Mouse (Mus musculus): ENCODE measurements around the gene Nrf1. TPM values are rescaled to one million over a fixed set of nuclear protein-coding genes. Genes with fewer than 3 reads are reported as not detected.

The Nrf1 gene
- polyA plus RNA-seq, 1 experiment from 2014 or later, result 68.5 TPM

DNA sequence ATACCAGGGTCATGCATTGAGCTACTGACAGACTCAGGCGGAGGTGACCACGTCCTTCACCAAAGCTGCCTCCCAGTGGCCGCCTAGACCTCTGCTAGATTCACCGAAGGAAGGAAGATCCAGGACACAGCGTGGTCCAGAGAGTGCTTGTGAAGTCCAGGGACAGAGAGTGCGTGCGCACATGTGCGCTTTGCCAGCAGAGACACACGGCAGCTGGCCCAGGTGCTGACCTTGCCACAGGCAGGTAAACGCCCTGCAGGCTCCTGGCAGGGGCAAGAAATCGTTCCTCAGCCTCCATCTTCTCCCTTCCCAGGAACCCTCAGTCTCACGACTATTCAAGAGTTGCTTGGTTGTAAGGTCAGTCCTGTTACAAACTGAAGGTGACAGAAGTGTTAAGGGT, 104.4 kb downstream of the Nrf1 start:
- 84% methylated on average over 12 of the region's 12 CpGs for WGBS
- Histone ChIP-seq H3K9ac (no peak overlapping the region), H3K36me3 (peaks cover 58% of the 10 kb centered on the region), H3K27ac (no peak overlapping the region), H3K9me3 (no peaks in the 10 kb centered on the region), H3K4me1 (no peaks in the 10 kb centered on the region), H3K4me3 (no peak overlapping the region), H3K4me2 (no peak overlapping the region), H3K27me3 (no peaks in the 10 kb centered on the region)
- ATAC-seq (ENCODE audit: insufficient number of reproducible peaks, insufficient read depth, low FRiP score, low TSS enrichment, low read depth), result no peak

DNA sequence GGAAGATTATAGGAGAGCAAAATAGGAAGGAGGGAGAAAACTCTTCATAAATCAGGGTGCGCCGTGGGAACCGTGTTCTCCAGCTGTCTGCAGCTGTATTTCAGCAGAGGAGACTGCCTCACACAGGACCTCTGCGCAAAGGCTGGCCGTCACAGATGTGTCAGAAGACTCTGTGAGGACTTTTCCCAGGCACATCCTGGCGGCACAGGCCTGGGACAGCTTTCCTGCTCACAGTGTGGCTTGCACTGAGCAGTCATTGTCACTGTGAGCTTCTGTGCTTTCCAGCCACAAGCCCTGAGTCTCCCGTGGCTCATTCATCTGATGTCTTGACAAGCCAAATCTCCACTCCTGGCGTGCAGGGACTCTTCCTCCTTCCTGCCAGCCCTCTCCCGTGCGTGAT, 104.9 kb downstream of the Nrf1 start:
- no peak for ATAC-seq (ENCODE audit: insufficient number of reproducible peaks, insufficient read depth, low FRiP score, low TSS enrichment, low read depth)
- Histone ChIP-seq H3K4me2 (no peak overlapping the region), H3K9ac (no peak overlapping the region), H3K36me3 (peaks cover 56% of the 10 kb centered on the region), H3K27ac (no peak overlapping the region), H3K9me3 (no peaks in the 10 kb centered on the region), H3K27me3 (no peaks in the 10 kb centered on the region), H3K4me3 (no peak overlapping the region), H3K4me1 (no peaks in the 10 kb centered on the region)
- 77% methylated on average over 10 of the region's 10 CpGs for WGBS

DNA sequence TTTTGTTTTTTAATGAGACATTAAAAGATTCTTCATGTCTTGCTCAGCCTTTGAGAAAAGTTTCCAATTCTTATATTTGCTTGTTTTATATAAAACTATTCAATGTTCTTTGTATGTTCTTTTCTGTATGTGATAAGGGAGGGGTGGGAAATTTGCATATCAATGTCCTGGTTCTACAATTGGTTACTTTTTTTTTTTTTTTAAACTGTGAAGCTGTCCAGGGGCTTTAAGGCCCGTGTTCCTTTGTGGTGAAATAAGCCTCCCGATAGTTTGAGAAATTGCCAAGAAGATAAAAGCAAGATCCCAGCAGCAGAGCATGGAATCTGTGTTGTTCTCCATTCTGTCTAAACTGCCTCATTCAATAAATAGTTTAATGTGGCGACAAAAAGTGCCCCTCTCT, 105.3 kb downstream of the Nrf1 start:
- WGBS, result 79% methylated on average over 3 of the region's 3 CpGs
- no peaks in the 10 kb centered on the region for H3K9me3 ChIP-seq
- H3K9ac ChIP-seq, result no peak overlapping the region
- peaks cover 52% of the 10 kb centered on the region for H3K36me3 ChIP-seq
- H3K27ac ChIP-seq, result no peak overlapping the region
- H3K4me3 ChIP-seq, result no peak overlapping the region
- no peaks in the 10 kb centered on the region for H3K4me1 ChIP-seq
- no peak overlapping the region for H3K4me2 ChIP-seq
- ATAC-seq (ENCODE audit: insufficient number of reproducible peaks, insufficient read depth, low FRiP score, low TSS enrichment, low read depth), result no peak
- H3K27me3 ChIP-seq, result no peaks in the 10 kb centered on the region

DNA sequence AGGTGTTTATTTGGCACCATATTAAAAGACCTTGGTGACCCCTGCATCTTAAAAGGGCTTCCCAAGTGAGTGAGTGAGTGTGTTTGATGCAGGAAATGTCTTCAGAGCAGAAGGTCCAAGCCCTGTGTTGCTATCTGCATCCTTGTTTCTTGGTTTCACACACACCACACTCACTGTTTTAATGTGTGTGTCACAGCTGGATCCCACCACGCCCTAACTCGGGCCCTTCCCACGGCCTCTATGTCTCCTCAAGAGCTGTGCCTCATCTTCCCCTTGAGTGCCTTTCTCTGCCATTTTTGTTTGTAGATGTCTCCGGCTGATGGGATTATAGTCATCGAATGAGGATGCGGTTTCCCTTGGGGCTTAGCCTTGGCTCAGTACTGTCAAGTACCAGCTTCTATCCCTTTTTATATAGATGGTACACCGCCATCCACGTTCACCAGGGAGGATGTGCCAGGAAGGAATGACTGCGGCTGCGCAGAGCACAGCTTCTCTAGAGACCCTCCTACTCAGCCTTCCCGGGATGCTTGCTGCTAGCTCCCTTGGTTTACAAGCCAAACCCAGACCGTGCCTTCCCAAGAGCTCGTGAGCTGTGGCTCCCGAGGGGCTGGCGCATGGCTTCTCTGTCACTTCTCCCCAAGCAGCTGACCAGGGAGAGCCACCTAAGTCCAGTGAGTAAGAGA, 106.1 kb downstream of the Nrf1 start:
- Histone ChIP-seq H3K4me1 (no peaks in the 10 kb centered on the region), H3K36me3 (peaks cover 44% of the 10 kb centered on the region), H3K4me2 (no peak overlapping the region), H3K9me3 (no peaks in the 10 kb centered on the region), H3K27me3 (no peaks in the 10 kb centered on the region), H3K4me3 (no peak overlapping the region), H3K9ac (no peak overlapping the region), H3K27ac (no peak overlapping the region)
- WGBS, result 92% methylated on average over 15 of the region's 15 CpGs
- no peak for ATAC-seq (ENCODE audit: insufficient number of reproducible peaks, insufficient read depth, low FRiP score, low TSS enrichment, low read depth)

DNA sequence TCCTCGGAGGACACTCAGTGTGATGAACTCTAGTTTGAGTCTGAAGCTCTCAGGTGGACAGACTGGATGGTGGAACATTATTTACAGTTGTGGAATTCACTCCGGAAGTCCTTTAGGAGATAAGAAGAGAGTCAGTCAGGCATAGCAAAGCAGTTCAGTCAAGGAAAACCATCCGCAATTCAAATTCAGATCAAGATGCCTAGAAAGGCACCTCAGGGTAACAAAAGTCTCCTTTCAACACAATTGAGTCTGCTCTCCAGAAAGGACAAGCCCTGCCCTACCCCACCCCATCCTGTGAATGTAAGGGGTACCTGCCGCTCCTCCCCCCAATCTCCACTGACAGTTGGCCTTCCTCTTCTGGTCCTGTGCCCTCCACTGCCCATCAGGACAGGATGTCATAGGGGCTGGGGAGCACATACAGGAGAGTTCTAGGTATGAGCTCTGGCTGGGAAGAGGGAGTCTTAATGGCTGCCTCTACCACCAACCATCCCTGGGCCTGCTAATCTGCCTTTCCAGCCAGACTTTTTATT, 111.8 kb downstream of the Nrf1 start:
- 66% methylated on average over 4 of the region's 4 CpGs for WGBS
- Histone ChIP-seq H3K27ac (no peak overlapping the region), H3K9me3 (no peaks in the 10 kb centered on the region), H3K36me3 (0 out of 2 replicates have a peak, but pooled peaks cover 6% of the 10 kb centered on the region), H3K9ac (no peak overlapping the region), H3K4me1 (peaks cover 6% of the 10 kb centered on the region), H3K4me3 (no peak overlapping the region), H3K27me3 (no peaks in the 10 kb centered on the region), H3K4me2 (no peak overlapping the region)
- no peak for ATAC-seq (ENCODE audit: insufficient number of reproducible peaks, insufficient read depth, low FRiP score, low TSS enrichment, low read depth)

DNA sequence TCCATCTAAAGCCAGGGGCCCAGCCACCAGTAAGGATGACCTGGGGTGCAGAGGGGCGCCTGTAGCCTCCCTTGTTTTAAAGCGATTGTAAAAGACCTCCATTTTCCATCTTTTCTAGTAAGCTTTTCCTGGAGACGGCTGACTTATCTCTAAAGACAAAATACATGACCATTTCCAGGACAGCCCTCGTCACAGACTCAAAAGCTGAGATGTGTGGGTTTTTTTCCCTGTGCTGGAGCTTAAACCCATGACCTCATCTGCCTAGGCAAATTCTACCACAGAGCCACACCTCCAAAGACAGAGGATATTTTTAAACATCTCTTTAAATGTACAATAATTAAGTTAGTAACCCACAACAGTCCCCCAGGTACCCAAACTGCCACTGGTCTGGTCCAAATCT, 112.6 kb downstream of the Nrf1 start:
- WGBS, result 75% methylated on average over 4 of the region's 4 CpGs
- Histone ChIP-seq H3K27me3 (no peaks in the 10 kb centered on the region), H3K36me3 (0 out of 2 replicates have a peak, but pooled peaks cover 2% of the 10 kb centered on the region), H3K9ac (no peak overlapping the region), H3K9me3 (no peaks in the 10 kb centered on the region), H3K4me2 (no peak overlapping the region), H3K4me3 (no peak overlapping the region), H3K27ac (no peak overlapping the region), H3K4me1 (peaks cover 6% of the 10 kb centered on the region)
- ATAC-seq (ENCODE audit: insufficient number of reproducible peaks, insufficient read depth, low FRiP score, low TSS enrichment, low read depth), result no peak

DNA sequence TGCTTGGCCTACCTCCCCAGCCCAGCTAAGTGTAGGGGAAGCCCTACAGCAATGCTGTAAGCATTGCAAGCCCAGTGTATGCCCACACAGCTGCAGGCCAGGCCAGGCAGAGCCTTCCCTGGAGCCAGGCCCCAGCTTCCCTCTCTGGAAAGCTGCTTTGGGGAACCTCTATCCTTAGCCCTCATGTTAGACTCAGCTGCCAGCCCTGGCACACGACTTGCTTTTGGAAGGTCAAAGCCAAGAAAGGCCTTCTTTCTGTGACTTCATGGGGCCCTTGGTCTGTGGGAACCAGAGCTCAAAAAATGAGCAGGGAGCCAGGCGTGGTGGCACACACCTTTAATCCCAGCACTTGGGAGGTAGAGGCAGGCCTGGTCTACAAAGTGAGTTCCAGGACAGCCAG, 113.8 kb downstream of the Nrf1 start:
- no peak for ATAC-seq (ENCODE audit: insufficient number of reproducible peaks, insufficient read depth, low FRiP score, low TSS enrichment, low read depth)
- Histone ChIP-seq H3K27ac (no peak overlapping the region; the same call in 1 of the 2 replicates), H3K9me3 (no peaks in the 10 kb centered on the region)

DNA sequence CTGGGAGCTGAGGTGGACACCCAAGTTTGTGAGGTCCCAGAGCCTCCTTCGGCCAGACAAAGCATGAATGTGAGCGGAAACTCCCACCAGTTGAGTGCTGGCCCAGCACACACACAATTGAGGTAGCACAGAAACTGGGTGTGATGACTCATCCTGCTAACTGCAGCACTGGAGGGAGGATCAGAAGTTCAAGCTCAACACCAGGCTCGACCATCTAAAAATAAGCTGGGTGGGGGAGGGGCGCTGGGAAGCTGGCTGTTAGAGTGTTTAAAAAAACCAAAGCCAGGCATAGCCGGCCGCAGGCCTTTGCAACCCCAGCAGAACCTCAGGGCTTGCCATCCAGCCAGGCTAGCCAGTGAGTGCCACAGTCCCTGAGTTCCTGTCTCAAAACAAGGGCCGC, 114.3 kb downstream of the Nrf1 start:
- H3K36me3 ChIP-seq, result no peaks in the 10 kb centered on the region
- ATAC-seq (ENCODE audit: insufficient number of reproducible peaks, insufficient read depth, low FRiP score, low TSS enrichment, low read depth), result no peak
- H3K4me3 ChIP-seq, result no peak overlapping the region
- H3K4me1 ChIP-seq, result peaks cover 14% of the 10 kb centered on the region
- no peak overlapping the region for H3K4me2 ChIP-seq
- no peaks in the 10 kb centered on the region for H3K9me3 ChIP-seq
- H3K9ac ChIP-seq, result no peak overlapping the region
- no peaks in the 10 kb centered on the region for H3K27me3 ChIP-seq
- H3K27ac ChIP-seq, result no peak overlapping the region
- WGBS, result 47% methylated on average over 7 of the region's 7 CpGs

More for the DNA sequence above, 113.8 kb downstream of the Nrf1 start:
- Histone ChIP-seq H3K4me2 (no peak overlapping the region), H3K27me3 (no peaks in the 10 kb centered on the region), H3K9ac (no peak overlapping the region), H3K4me1 (peaks cover 10% of the 10 kb centered on the region), H3K4me3 (no peak overlapping the region), H3K36me3 (no peaks in the 10 kb centered on the region)
- 67% methylated on average over 2 of the region's 2 CpGs for WGBS

DNA sequence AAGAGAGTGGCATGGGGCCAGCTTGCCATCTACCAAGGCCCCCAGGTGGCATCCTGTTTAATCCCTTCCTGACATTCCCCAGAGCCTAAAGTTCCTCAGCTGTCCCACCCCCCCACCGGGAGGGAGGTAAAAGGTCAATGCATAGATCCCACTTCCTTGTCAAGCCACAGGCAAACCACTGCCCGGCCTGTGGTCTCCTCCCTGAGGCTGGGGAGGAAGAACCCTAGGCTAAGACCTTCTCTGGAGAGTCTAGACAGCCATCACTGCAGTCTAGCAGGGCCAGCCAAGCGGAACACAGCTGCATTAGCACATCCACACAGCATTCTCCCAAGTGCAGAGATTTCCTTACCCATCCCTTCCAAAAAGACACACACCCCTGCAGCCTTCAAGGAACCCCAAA, 118.6 kb downstream of the Nrf1 start:
- no peak overlapping the region for H3K27ac ChIP-seq
- H3K4me2 ChIP-seq, result no peak overlapping the region
- H3K4me3 ChIP-seq, result no peak overlapping the region
- no peak for ATAC-seq (ENCODE audit: insufficient number of reproducible peaks, insufficient read depth, low FRiP score, low TSS enrichment, low read depth)
- H3K27me3 ChIP-seq, result peaks cover 18% of the 10 kb centered on the region
- WGBS, result 43% methylated on average over 3 of the region's 3 CpGs
- H3K9me3 ChIP-seq, result no peaks in the 10 kb centered on the region
- no peak overlapping the region for H3K9ac ChIP-seq
- peaks cover 49% of the 10 kb centered on the region for H3K4me1 ChIP-seq
- H3K36me3 ChIP-seq, result no peaks in the 10 kb centered on the region

DNA sequence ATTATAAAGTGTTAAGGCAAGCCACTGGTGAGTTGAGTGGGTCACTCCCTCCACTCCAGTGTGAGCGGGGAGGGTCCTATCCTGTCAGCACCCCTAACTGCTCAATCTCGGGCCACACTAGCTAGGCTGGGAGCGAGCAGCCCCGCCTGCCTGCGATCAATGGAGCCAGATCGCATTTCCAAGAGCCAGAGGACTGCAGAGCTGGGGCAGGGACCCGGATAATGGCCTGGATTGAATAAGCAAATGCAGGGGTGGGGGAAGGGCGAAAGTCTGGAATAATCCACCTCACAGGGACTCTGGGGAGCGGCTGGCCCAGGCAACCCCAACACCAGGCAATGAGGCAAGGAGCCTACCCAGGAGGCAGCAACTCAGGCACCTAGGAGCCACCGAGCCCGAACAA, 119.4 kb downstream of the Nrf1 start:
- H3K27ac ChIP-seq, result no peak overlapping the region

DNA sequence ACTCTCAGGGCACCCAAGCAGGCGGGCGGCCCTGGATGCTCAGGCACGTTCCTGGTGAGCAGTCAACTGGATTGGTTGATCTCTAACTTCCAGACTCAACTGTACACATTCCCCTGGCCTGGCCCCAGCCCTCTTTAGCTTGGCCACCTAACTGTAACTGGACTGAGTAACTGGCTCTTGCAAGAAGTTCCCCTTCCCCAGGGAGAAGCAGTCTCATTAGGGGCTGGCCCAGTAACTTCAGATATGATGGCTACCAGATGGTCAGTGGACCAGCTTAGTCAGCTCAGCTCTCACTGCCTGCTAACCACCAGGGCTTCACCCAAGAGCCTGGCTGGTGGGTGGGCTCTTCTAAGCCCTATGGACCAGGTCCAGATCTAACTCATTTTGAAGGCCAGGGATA, 120.5 kb downstream of the Nrf1 start:
- Histone ChIP-seq H3K27ac (no peak overlapping the region), H3K4me1 (peaks cover 61% of the 10 kb centered on the region), H3K4me3 (no peak overlapping the region), H3K9ac (no peak overlapping the region), H3K36me3 (no peaks in the 10 kb centered on the region), H3K9me3 (no peaks in the 10 kb centered on the region), H3K4me2 (no peak overlapping the region), H3K27me3 (peaks cover 37% of the 10 kb centered on the region)
- WGBS, result 82% methylated on average over 3 of the region's 3 CpGs
- no peak for ATAC-seq (ENCODE audit: insufficient number of reproducible peaks, insufficient read depth, low FRiP score, low TSS enrichment, low read depth)

More for the DNA sequence above, 119.4 kb downstream of the Nrf1 start:
- no peaks in the 10 kb centered on the region for H3K36me3 ChIP-seq
- H3K27me3 ChIP-seq, result peaks cover 26% of the 10 kb centered on the region
- no peaks in the 10 kb centered on the region for H3K9me3 ChIP-seq
- ATAC-seq (ENCODE audit: insufficient number of reproducible peaks, insufficient read depth, low FRiP score, low TSS enrichment, low read depth), result no peak
- H3K9ac ChIP-seq, result 0 out of 2 replicates have a peak overlapping the region, but pooled peaks have one; percentile 1
- H3K4me3 ChIP-seq, result no peak overlapping the region
- peak overlapping the region; percentile 9; the same call in 1 of the 2 replicates for H3K4me2 ChIP-seq
- WGBS, result 10% methylated on average over 11 of the region's 11 CpGs
- peaks cover 56% of the 10 kb centered on the region for H3K4me1 ChIP-seq

DNA sequence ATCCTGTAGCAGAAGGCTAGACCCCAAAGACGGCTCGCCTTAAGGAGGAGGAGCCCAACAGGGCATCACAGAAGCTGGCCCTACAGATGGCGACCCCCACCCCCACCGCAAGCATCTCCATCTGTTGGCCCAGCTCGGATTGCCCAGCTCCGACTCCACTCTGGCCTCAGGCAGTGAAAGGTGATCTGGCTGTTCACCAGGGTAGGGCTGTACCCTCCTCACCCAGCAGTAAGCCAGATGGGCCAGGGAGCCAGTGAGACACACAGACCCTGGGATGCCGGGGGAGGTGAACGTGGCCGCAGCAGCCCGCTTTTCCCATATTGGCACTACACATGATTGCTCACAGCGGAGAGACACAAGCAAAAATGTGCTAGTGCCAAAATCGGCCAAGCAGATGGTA, 121.4 kb downstream of the Nrf1 start:
- Histone ChIP-seq H3K36me3 (no peaks in the 10 kb centered on the region), H3K27me3 (peaks cover 46% of the 10 kb centered on the region), H3K4me2 (no peak overlapping the region), H3K4me3 (no peak overlapping the region), H3K4me1 (peaks cover 70% of the 10 kb centered on the region), H3K27ac (no peak overlapping the region), H3K9ac (no peak overlapping the region), H3K9me3 (no peaks in the 10 kb centered on the region)
- ATAC-seq (ENCODE audit: insufficient number of reproducible peaks, insufficient read depth, low FRiP score, low TSS enrichment, low read depth), result no peak
- WGBS, result 17% methylated on average over 12 of the region's 12 CpGs
